Mouse (Mus musculus) brain, embryonic 14.5 days (tissue): Measurements from ENCODE around the gene 2010111I01Rik.

ENCODE experiments used
- CTCF ChIP-seq: fragments of 200-500 bp; IDR thresholded peaks from 2 replicates; pipeline ENCODE4 v1.5.1; 2012; ENCODE audit warnings: inconsistent platforms, mild to moderate bottlenecking, moderate library complexity, borderline replicate concordance; ENCODE audit not compliant: insufficient read depth, insufficient read length; ENCODE audit errors: extremely low read depth
- POLR2A ChIP-seq: fragments of 200-500 bp; IDR thresholded peaks from 2 replicates; pipeline ENCODE4 v1.6.1; 2012; ENCODE audit warnings: mild to moderate bottlenecking, inconsistent platforms, borderline replicate concordance; ENCODE audit not compliant: poor library complexity, insufficient read depth, insufficient read length, severe bottlenecking; ENCODE audit errors: extremely low read depth

GRCm38 (mm10) chr13:63239301-63239804, 274.7 kb downstream of the 2010111I01Rik start:
- TF ChIP-seq CTCF (no peak), POLR2A (no peak)
